Mouse (Mus musculus) hindbrain, embryonic 10.5 days (tissue): ENCODE data around the gene Mb. TPM values are rescaled to one million over a fixed set of nuclear protein-coding genes. Genes with fewer than 3 reads are reported as not detected.
A peak's percentile ranks its signal among the peaks of the same experiment; 100 is the strongest.

Source experiments
- DNase-seq: peaks from one replicate; pipeline ENCODE4 v3.0.0-alpha.2; 2017; ENCODE audit warnings: low spot score
- H3K27ac ChIP-seq: fragments of 300-500 bp; sonication (generic); 2 replicates; pipeline ENCODE4 v1.5.1; 2016; ENCODE audit warnings: mild to moderate bottlenecking, moderate library complexity
- H3K27me3 ChIP-seq: fragments of 300-500 bp; sonication (generic); 2 replicates; pipeline ENCODE4 v1.6.1; 2016; ENCODE audit warnings: mild to moderate bottlenecking; ENCODE audit not compliant: poor library complexity, insufficient read depth, severe bottlenecking
- H3K36me3 ChIP-seq: fragments of 300-500 bp; sonication (generic); 2 replicates; pipeline ENCODE4 v1.6.1; 2016; ENCODE audit warnings: mild to moderate bottlenecking, moderate library complexity
- H3K4me1 ChIP-seq: fragments of 300-500 bp; sonication (generic); replicated peaks from 2 replicates; pipeline ENCODE4 v1.6.1; 2016; ENCODE audit warnings: mild to moderate bottlenecking
- H3K4me3 ChIP-seq: fragments of 300-500 bp; sonication (generic); 2 replicates; pipeline ENCODE4 v1.5.1; 2016; ENCODE audit warnings: mild to moderate bottlenecking, moderate library complexity
- H3K9me3 ChIP-seq: fragments of 300-500 bp; sonication (generic); 2 replicates; pipeline ENCODE4 v1.6.1; 2016; ENCODE audit warnings: mild to moderate bottlenecking, moderate library complexity
- WGBS: fragments of 180-500 bp; shearing (Covaris S2); methylation state at CpG from one replicate; pipeline ENCODE4 v1.1.7; 2016; 5-methylcytosine and 5-hydroxymethylcytosine counted together
- polyA plus RNA-seq: library from polyadenylated mRNA; unstranded; fragments of >200 nt; fragmentation: Nextera tagmentation; extraction: Ambion mirVana; gene quantifications from 2 replicates; pipeline ENCODE4 v1.2.1, GENCODE M21; 2016

Gene Mb
- polyA plus RNA-seq, 1 experiment from 2014 or later, result 0.63 TPM

GRCm38 (mm10) chr15:77036320-77036988 is 14.0 kb downstream of the Mb start:
- no peak overlapping the region for H3K4me3 ChIP-seq
- 80% methylated on average over 11 of the region's 11 CpGs for WGBS
- no peaks in the 10 kb centered on the region for H3K27me3 ChIP-seq
- H3K36me3 ChIP-seq, result no peaks in the 10 kb centered on the region
- peak overlapping the region; percentile 70 for H3K27ac ChIP-seq
- no peaks in the 10 kb centered on the region for H3K9me3 ChIP-seq
- peaks cover 44% of the 10 kb centered on the region for H3K4me1 ChIP-seq
- DNase-seq, result no peak

GRCm38 (mm10) chr15:77035643-77036042 is 14.8 kb downstream of the Mb start:
- H3K36me3 ChIP-seq, result no peaks in the 10 kb centered on the region
- H3K27ac ChIP-seq, result 0 out of 2 replicates have a peak overlapping the region, but pooled peaks have one; percentile 70
- no peak for DNase-seq
- H3K4me3 ChIP-seq, result no peak overlapping the region
- no peaks in the 10 kb centered on the region for H3K9me3 ChIP-seq
- H3K4me1 ChIP-seq, result peaks cover 41% of the 10 kb centered on the region
- H3K27me3 ChIP-seq, result no peaks in the 10 kb centered on the region
- WGBS, result 89% methylated on average over 3 of the region's 3 CpGs

GRCm38 (mm10) chr15:77034526-77034925 is 15.9 kb downstream of the Mb start:
- no peak overlapping the region for H3K4me3 ChIP-seq
- H3K36me3 ChIP-seq, result no peaks in the 10 kb centered on the region
- peaks cover 31% of the 10 kb centered on the region for H3K4me1 ChIP-seq
- H3K27me3 ChIP-seq, result no peaks in the 10 kb centered on the region
- H3K27ac ChIP-seq, result no peak overlapping the region
- no peaks in the 10 kb centered on the region for H3K9me3 ChIP-seq
- DNase-seq, result no peak
- 72% methylated on average over 6 of the region's 6 CpGs for WGBS

GRCm38 (mm10) chr15:77031271-77031670 is 19.2 kb downstream of the Mb start:
- WGBS, result 55% methylated on average over 3 of the region's 3 CpGs
- no peak for DNase-seq
- no peak overlapping the region for H3K27ac ChIP-seq

GRCm38 (mm10) chr15:77029331-77029991 is 21.0 kb downstream of the Mb start:
- no peaks in the 10 kb centered on the region for H3K9me3 ChIP-seq
- H3K27me3 ChIP-seq, result no peaks in the 10 kb centered on the region
- no peak overlapping the region for H3K4me3 ChIP-seq
- H3K27ac ChIP-seq, result peak overlapping the region; percentile 59; the same call in 1 of the 2 replicates
- WGBS, result 30% methylated on average over 7 of the region's 7 CpGs
- peaks cover 19% of the 10 kb centered on the region for H3K4me1 ChIP-seq
- peak; percentile 71 for DNase-seq
- no peaks in the 10 kb centered on the region for H3K36me3 ChIP-seq

More at GRCm38 (mm10) chr15:77031271-77031670, 19.2 kb downstream of the Mb start:
- Histone ChIP-seq H3K27me3 (no peaks in the 10 kb centered on the region), H3K36me3 (no peaks in the 10 kb centered on the region), H3K4me1 (peaks cover 15% of the 10 kb centered on the region), H3K9me3 (no peaks in the 10 kb centered on the region), H3K4me3 (no peak overlapping the region)

- Histone ChIP-seq H3K27ac (0 out of 2 replicates have a peak overlapping the region, but pooled peaks have one; percentile 17), H3K4me3 (no peak overlapping the region), H3K27me3 (no peaks in the 10 kb centered on the region), H3K36me3 (no peaks in the 10 kb centered on the region), H3K9me3 (no peaks in the 10 kb centered on the region), H3K4me1 (peaks cover 19% of the 10 kb centered on the region)
- no peak for DNase-seq
- WGBS, result 72% methylated on average over 6 of the region's 6 CpGs
Measured at GRCm38 (mm10) chr15:77027675-77028074, 22.8 kb downstream of the Mb start.

- DNase-seq, result no peak
- Histone ChIP-seq H3K36me3 (no peaks in the 10 kb centered on the region), H3K4me3 (no peak overlapping the region), H3K4me1 (peaks cover 23% of the 10 kb centered on the region), H3K27ac (no peak overlapping the region), H3K27me3 (no peaks in the 10 kb centered on the region), H3K9me3 (no peaks in the 10 kb centered on the region)
- 88% methylated on average over 3 of the region's 3 CpGs for WGBS
Measured at GRCm38 (mm10) chr15:77027117-77027516, 23.4 kb downstream of the Mb start.

GRCm38 (mm10) chr15:77025884-77026583 is 24.4 kb downstream of the Mb start:
- H3K4me3 ChIP-seq, result no peak overlapping the region
- H3K27ac ChIP-seq, result 0 out of 2 replicates have a peak overlapping the region, but pooled peaks have one; percentile 12
- peaks cover 23% of the 10 kb centered on the region for H3K4me1 ChIP-seq
- no peak for DNase-seq
- H3K36me3 ChIP-seq, result no peaks in the 10 kb centered on the region
- no peaks in the 10 kb centered on the region for H3K9me3 ChIP-seq
- H3K27me3 ChIP-seq, result no peaks in the 10 kb centered on the region
- WGBS, result 74% methylated on average over 5 of the region's 5 CpGs

- Histone ChIP-seq H3K27ac (no peak overlapping the region), H3K4me1 (peaks cover 19% of the 10 kb centered on the region), H3K36me3 (no peaks in the 10 kb centered on the region), H3K27me3 (no peaks in the 10 kb centered on the region), H3K9me3 (no peaks in the 10 kb centered on the region), H3K4me3 (no peak overlapping the region)
- WGBS, result 73% methylated on average over 5 of the region's 5 CpGs
- DNase-seq, result no peak
Measured at GRCm38 (mm10) chr15:77022401-77022957, 28.0 kb downstream of the Mb start.

GRCm38 (mm10) chr15:77021851-77022250 is 28.6 kb downstream of the Mb start:
- DNase-seq, result no peak
- Histone ChIP-seq H3K27ac (no peak overlapping the region), H3K9me3 (no peaks in the 10 kb centered on the region), H3K4me1 (peaks cover 19% of the 10 kb centered on the region), H3K36me3 (no peaks in the 10 kb centered on the region), H3K27me3 (no peaks in the 10 kb centered on the region), H3K4me3 (no peak overlapping the region)
- 91% methylated on average over 4 of the region's 4 CpGs for WGBS

GRCm38 (mm10) chr15:77021056-77021455 is 29.4 kb downstream of the Mb start:
- no peaks in the 10 kb centered on the region for H3K36me3 ChIP-seq
- DNase-seq, result no peak
- H3K9me3 ChIP-seq, result no peaks in the 10 kb centered on the region
- no peak overlapping the region for H3K27ac ChIP-seq
- no peak overlapping the region for H3K4me3 ChIP-seq
- no peaks in the 10 kb centered on the region for H3K27me3 ChIP-seq
- peaks cover 14% of the 10 kb centered on the region for H3K4me1 ChIP-seq
- 95% methylated on average over 3 of the region's 3 CpGs for WGBS

GRCm38 (mm10) chr15:77020136-77020535 is 30.3 kb downstream of the Mb start:
- H3K27me3 ChIP-seq, result no peaks in the 10 kb centered on the region
- no peak for DNase-seq
- WGBS, result 91% methylated on average over 4 of the region's 4 CpGs
- H3K4me1 ChIP-seq, result peaks cover 6% of the 10 kb centered on the region
- no peak overlapping the region for H3K27ac ChIP-seq
- no peaks in the 10 kb centered on the region for H3K36me3 ChIP-seq
- H3K9me3 ChIP-seq, result no peaks in the 10 kb centered on the region
- no peak overlapping the region for H3K4me3 ChIP-seq

- no peak for DNase-seq
- H3K9me3 ChIP-seq, result no peaks in the 10 kb centered on the region
- no peak overlapping the region for H3K27ac ChIP-seq
- no peak overlapping the region for H3K4me3 ChIP-seq
- H3K36me3 ChIP-seq, result no peaks in the 10 kb centered on the region
- H3K27me3 ChIP-seq, result no peaks in the 10 kb centered on the region
- H3K4me1 ChIP-seq, result peaks cover 13% of the 10 kb centered on the region
- 89% methylated on average over 7 of the region's 7 CpGs for WGBS
Measured at GRCm38 (mm10) chr15:77019533-77019932, 30.9 kb downstream of the Mb start.
